Mouse (Mus musculus) spleen, embryonic (tissue): ENCODE measurements around the gene Ugdh.

ENCODE experiments used
- CTCF ChIA-PET: fragments of 350-600 bp; sonication (Branson Sonifier 250); formaldehyde crosslinking; loops from one replicate; lab custom pipeline; 2022; lab: Charles Lee

Gene Ugdh

GRCm38 (mm10) chr5:65435806-65436561 is at the start of gene Ugdh:
TSS of gene Ugdh (minus strand) at chr5:65435949.
- CTCF ChIA-PET = interaction anchor here (0.5 to 0.8 kb wide), 3 partner anchors 11 to 365 kb away, joined by 4 to 11 read pairs (median 9); no protein-coding TSS in a partner anchor

- CTCF ChIA-PET = interaction anchor here (1.3 kb wide), 1 partner anchor 9 kb away, joined by 4 read pairs; the partner anchor contains the start of gene Gm43552
Measured at GRCm38 (mm10) chr5:65482996-65483395, 47.2 kb upstream of the Ugdh start.

- CTCF ChIA-PET = interaction anchor here (1.3 kb wide), 1 partner anchor 37 kb away, joined by 4 read pairs; no protein-coding TSS in a partner anchor
Measured at GRCm38 (mm10) chr5:65480511-65480910, 44.8 kb upstream of the Ugdh start.

GRCm38 (mm10) chr5:65479681-65480445 is 44.1 kb upstream of the Ugdh start:
- CTCF ChIA-PET = interaction anchor here (0.7 to 1.3 kb wide), 2 partner anchors 33 to 38 kb away, joined by 4 to 9 read pairs; no protein-coding TSS in a partner anchor

- CTCF ChIA-PET = no interaction called here
Measured at GRCm38 (mm10) chr5:65478224-65478623, 42.5 kb upstream of the Ugdh start.

- CTCF ChIA-PET = interaction anchor here (0.6 kb wide), 1 partner anchor 223 kb away, joined by 3 read pairs; no protein-coding TSS in a partner anchor
Measured at GRCm38 (mm10) chr5:65476739-65477138, 41.0 kb upstream of the Ugdh start.

GRCm38 (mm10) chr5:65475806-65476205 is 40.1 kb upstream of the Ugdh start:
- CTCF ChIA-PET = interaction anchor here (0.9 kb wide), 1 partner anchor 10 kb away, joined by 5 read pairs; no protein-coding TSS in a partner anchor

- CTCF ChIA-PET = no interaction called here
Measured at GRCm38 (mm10) chr5:65469766-65470165, 34.0 kb upstream of the Ugdh start.

- CTCF ChIA-PET = no interaction called here
Measured at GRCm38 (mm10) chr5:65466911-65467310, 31.2 kb upstream of the Ugdh start.

GRCm38 (mm10) chr5:65460361-65460760 is 24.6 kb upstream of the Ugdh start:
- CTCF ChIA-PET = no interaction called here

- CTCF ChIA-PET = no interaction called here
Measured at GRCm38 (mm10) chr5:65459454-65459853, 23.7 kb upstream of the Ugdh start.

GRCm38 (mm10) chr5:65457846-65458245 is 22.1 kb upstream of the Ugdh start:
- CTCF ChIA-PET = interaction anchor here (0.6 kb wide), 1 partner anchor 1197 kb away, joined by 3 read pairs; no protein-coding TSS in a partner anchor

GRCm38 (mm10) chr5:65457086-65457827 is 21.5 kb upstream of the Ugdh start:
- CTCF ChIA-PET = interaction anchor here (0.6 kb wide), 1 partner anchor 1196 kb away, joined by 3 read pairs; no protein-coding TSS in a partner anchor

GRCm38 (mm10) chr5:65454771-65455170 is 19.0 kb upstream of the Ugdh start:
- CTCF ChIA-PET = no interaction called here

- CTCF ChIA-PET = interaction anchor here (0.6 kb wide), 1 partner anchor 19 kb away, joined by 4 read pairs; no protein-coding TSS in a partner anchor
Measured at GRCm38 (mm10) chr5:65448941-65449340, 13.2 kb upstream of the Ugdh start.

GRCm38 (mm10) chr5:65447826-65448225 is 12.1 kb upstream of the Ugdh start:
- CTCF ChIA-PET = interaction anchor here (0.6 kb wide), 1 partner anchor 26 kb away, joined by 4 read pairs; no protein-coding TSS in a partner anchor

GRCm38 (mm10) chr5:65446756-65447155 is 11.0 kb upstream of the Ugdh start:
- CTCF ChIA-PET = interaction anchor here (0.5 to 0.6 kb wide), 2 partner anchors 71 to 190 kb away, joined by 3 read pairs; no protein-coding TSS in a partner anchor

GRCm38 (mm10) chr5:65444981-65445380 is 9.2 kb upstream of the Ugdh start:
- CTCF ChIA-PET = no interaction called here

GRCm38 (mm10) chr5:65438041-65438440 is 2.3 kb upstream of the Ugdh start:
- CTCF ChIA-PET = no interaction called here

GRCm38 (mm10) chr5:65435363-65435805 is 365 bp downstream of the Ugdh start:
- CTCF ChIA-PET = interaction anchor here (0.5 to 0.8 kb wide), 4 partner anchors 8 to 365 kb away, joined by 4 to 11 read pairs (median 8); no protein-coding TSS in a partner anchor
